Mouse (Mus musculus): Measurements from ENCODE around the gene Faiml.

Faiml gene

DNA sequence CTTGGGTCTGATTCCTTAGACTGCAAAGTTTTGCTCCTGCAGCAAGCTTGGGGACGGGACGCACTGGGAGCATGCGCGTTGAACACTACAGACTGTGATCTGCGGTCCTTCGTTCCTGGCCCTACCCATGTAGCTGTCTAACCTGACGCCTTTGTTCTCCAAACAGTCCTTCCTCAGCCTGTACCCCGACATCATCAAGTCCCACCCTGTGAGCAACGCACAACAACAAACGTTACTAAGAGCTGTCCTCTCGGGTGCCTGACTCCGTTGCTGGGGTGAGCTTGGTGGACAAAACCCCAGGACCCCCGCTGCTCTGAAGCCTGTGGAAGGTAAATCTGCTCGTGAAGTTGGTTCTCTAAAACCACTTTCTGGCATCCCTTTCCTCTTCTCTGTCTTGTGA, at the start of gene Faiml:
TSS of gene Faiml (minus strand) at position 101 of the 400 bp plus-strand sequence.
- DNase-seq = no peak

GRCm38 (mm10) chr9:99258891-99259290, 21.9 kb upstream of the Faiml start:
- no peak for DNase-seq

DNA sequence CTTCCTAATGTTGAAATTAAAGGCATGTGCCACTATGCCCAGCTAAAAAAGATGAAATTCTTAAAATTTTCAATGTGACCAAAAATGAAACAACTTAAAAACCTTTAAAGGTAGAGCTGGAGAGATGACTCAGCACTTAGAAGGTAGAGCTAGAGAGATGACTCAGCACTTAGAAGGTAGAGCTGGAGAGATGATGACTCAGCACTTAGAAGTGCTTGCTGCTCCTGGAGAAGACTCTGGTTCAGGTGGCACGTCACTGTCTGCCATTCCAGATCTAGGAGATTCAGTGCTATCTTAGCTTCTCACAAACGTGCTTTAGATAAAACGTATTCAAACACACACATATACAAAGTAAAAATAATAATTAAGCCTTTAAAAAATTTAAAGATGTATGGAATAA, 19.8 kb upstream of the Faiml start:
- no peak for DNase-seq

DNA sequence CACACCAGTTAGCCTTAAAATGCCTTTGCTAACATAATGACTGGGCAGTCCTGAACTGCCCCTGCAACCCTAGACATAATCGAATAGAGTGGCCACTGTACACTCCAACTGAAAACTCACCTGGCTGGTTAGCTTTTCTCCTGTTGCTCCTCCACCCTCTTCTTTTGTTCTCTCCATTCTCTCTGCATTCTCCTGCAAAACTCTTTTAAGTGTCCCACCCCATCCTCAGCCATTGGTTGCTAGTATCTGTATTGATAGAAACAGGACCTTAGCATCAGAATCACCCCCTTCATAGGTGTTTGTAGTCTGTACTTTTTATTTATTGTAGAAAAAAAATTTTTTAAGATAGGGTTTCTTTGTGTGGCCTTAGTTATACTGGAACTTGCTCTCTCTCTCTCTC, 19.2 kb upstream of the Faiml start:
- DNase-seq = no peak

DNA sequence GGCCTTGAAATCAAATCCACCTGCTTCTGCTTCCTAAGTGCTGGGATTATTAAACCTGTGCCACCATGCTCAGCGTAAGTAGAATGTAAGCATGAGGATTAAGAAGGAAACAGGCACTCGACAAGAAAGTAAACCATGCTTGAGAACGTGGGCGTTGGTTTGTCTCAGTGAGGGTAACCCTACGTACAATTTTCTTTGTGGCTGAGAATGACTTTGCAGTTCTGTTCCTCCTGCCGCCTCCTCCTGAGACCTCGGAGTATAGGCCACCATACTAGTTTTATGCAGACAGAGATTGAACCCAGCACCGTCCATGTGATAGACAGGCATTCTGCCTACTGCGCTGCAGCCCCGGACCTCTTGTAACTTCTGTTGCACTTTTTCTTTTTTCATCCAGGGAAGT, 16.8 kb upstream of the Faiml start:
- no peak for DNase-seq

DNA sequence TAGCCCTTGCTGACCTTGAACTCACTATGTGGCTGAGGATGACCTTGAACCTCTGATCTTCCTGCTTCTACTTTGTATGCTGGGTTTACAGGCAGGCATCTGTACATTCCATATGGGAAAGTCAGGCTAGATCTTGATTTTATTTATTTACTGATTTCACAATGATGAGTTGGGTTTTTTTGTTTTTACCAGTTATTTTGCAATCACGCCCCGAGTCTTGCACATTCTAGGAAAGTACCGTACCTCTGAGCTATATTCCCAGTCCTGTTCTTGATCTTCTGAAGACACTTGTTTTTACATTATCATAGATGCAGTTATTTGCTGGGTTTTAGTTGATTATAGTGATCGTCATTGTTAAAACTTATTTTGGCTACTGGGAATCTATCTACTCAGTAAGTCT, 11.9 kb upstream of the Faiml start:
- DNase-seq = no peak

GRCm38 (mm10) chr9:99248304-99248703, 11.3 kb upstream of the Faiml start:
- no peak for DNase-seq

DNA sequence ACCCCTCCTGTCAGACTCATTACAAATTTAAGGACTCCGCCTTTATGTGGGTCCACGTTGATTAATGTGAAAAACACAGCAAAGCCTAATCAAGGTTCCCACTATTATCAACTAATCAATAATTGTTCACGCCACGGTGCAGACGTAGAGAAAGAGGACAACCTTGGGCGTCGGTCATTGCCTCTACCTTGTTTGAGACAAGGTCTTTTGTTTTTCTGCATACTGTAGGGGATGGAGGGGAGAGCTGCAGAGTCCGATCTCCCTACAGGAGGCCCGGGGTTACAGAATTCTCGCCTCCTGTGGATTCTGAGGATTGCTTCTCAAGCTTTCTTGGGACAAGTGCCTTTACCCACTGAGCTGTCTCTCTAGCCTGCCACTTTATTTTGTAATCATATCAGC, 6.9 kb upstream of the Faiml start:
- DNase-seq = no peak

GRCm38 (mm10) chr9:99243190-99243894, 6.3 kb upstream of the Faiml start, which contains the start of gene Cep70:
TSS of gene Cep70 (plus strand) at chr9:99243367.
- DNase-seq = peak; percentile 97

- DNase-seq = no peak
Observed at GRCm38 (mm10) chr9:99242533-99243189, 5.6 kb upstream of the Faiml start.

GRCm38 (mm10) chr9:99242035-99242434, 5.0 kb upstream of the Faiml start:
- peak; percentile 47 for DNase-seq

GRCm38 (mm10) chr9:99240571-99240970, 3.5 kb upstream of the Faiml start:
- DNase-seq = no peak

- no peak for DNase-seq
Observed at GRCm38 (mm10) chr9:99239256-99239655, 2.2 kb upstream of the Faiml start.

DNA sequence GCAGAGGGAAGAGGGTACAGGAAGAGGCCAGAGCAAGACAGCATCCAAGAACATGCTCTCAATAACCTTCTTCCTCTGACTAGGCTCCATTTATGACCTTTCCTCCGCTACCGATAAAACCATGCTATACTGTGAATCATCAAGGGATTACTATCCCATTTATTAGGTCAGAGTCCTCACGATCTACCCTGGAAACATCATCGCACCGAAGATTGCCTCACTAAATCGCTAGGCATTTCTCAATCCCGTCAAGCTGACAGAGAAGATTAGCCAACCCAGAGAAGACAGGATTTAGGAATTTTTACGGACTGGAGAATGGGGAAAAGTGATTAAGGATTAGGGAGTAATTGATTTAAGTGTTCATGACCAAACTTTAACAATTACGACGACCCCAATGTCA, 1.2 kb upstream of the Faiml start:
- DNase-seq = no peak

GRCm38 (mm10) chr9:99229450-99229849, 7.6 kb downstream of the Faiml start:
- no peak for DNase-seq

DNA sequence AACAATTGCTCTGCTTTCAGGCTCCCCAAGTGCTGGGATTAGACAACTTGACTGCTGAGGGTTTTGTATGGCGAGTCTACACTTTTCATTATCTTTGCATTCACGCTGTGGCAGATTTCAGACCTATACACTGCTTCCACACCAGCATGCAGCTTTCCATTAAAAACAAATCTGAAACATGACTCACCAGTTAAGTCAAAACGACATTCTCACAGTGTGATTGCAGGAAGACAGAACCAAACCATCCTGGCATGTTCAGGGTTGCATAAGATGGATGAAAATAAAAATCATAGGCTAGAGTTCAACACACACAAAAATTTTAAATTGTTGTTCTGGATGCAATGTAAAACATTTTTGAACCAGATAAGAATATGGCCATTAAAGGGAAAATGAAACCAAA, 12.5 kb downstream of the Faiml start:
- DNase-seq = no peak

DNA sequence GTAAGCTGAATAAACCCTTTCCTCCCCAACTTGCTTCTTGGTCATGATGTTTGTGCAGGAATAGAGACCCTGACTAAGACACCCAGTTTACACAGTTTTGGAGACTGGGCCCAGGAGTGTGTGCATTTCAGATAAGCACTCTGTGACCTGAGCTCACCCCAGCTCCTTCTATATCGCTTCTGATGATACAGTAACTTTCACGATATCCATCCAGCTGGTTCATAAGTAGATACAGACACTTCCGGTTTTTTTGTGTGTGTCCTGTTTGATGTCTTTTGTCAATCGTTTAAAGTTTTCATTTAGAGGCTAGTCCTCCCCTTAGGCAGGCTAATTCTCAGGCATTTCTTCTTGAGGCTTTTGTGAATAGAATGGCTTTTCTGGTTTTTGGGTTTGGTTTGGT, 15.4 kb downstream of the Faiml start:
- DNase-seq = no peak

GRCm38 (mm10) chr9:99217999-99218719, 18.9 kb downstream of the Faiml start:
- peak; percentile 13 for DNase-seq

GRCm38 (mm10) chr9:99216182-99216581, 20.9 kb downstream of the Faiml start:
- DNase-seq = no peak

- no peak for DNase-seq
Observed at GRCm38 (mm10) chr9:99212643-99213042, 24.4 kb downstream of the Faiml start.

- no peak for DNase-seq
Observed at GRCm38 (mm10) chr9:99183043-99183670, 53.9 kb downstream of the Faiml start.

- DNase-seq = no peak
Observed at GRCm38 (mm10) chr9:99182121-99182520, 54.9 kb downstream of the Faiml start.

DNA sequence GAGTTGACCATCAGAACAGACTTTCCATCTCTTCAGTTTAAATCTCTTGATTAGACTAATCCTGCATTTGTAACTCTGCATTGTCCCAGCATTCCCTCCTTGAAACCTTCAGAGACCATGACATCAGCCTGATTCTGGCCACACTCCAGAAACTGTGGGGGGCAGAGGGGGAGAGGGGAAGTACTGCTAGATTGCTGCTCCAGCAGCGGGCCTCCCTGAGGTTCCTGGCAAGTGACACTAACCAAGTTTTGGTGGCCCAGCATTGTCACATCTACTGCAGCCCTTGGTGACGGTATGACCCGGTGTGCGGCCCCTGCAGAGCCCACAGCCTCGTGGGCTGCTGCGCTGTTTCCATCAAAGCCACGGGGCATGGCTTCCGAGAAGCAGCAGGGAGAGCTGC, 56.8 kb downstream of the Faiml start:
- DNase-seq = no peak

Measured in thymus, postnatal 25 days (tissue).